Mouse (Mus musculus): ENCODE results near the gene Wdr86. TPM values are rescaled to one million over a fixed set of nuclear protein-coding genes. Genes with fewer than 3 reads are reported as not detected.
A peak's percentile ranks its signal among the peaks of the same experiment; 100 is the strongest.

The Wdr86 gene
- polyA plus RNA-seq, 1 experiment from 2014 or later: 4.0 TPM

GRCm38 (mm10) chr5:24729797-24730487 lies 585 bp downstream of the Wdr86 start:
- ATAC-seq (replicated peaks): no peak
- Histone ChIP-seq H3K9me3 (no peaks in the 10 kb centered on the region), H3K4me3 (peak overlapping the region; percentile 38), H3K27ac (replicated peaks) (no peak overlapping the region), H3K9ac (replicated peaks) (peak overlapping the region; percentile 14), H3K4me1 (peaks cover 15% of the 10 kb centered on the region), H3K4me2 (replicated peaks) (peak overlapping the region; percentile 46), H3K36me3 (no peaks in the 10 kb centered on the region), H3K27me3 (peaks cover 35% of the 10 kb centered on the region)
- WGBS: 1% methylated on average over 49 of the region's 49 CpGs

- no peaks in the 10 kb centered on the region for H3K9me3 ChIP-seq
- H3K36me3 ChIP-seq: no peaks in the 10 kb centered on the region
- peaks cover 35% of the 10 kb centered on the region for H3K27me3 ChIP-seq
- ATAC-seq (replicated peaks): no peak
- no peak overlapping the region for H3K9ac ChIP-seq (replicated peaks)
- no peak overlapping the region for H3K4me2 ChIP-seq (replicated peaks)
- no peak overlapping the region for H3K27ac ChIP-seq (replicated peaks)
- peaks cover 15% of the 10 kb centered on the region for H3K4me1 ChIP-seq
- 66% methylated on average over 12 of the region's 12 CpGs for WGBS
- H3K4me3 ChIP-seq: no peak overlapping the region
Measured at GRCm38 (mm10) chr5:24726901-24727836, 3.4 kb downstream of the Wdr86 start.

GRCm38 (mm10) chr5:24725897-24726296 lies 4.6 kb downstream of the Wdr86 start:
- no peak overlapping the region for H3K27ac ChIP-seq (replicated peaks)
- H3K27me3 ChIP-seq: peaks cover 22% of the 10 kb centered on the region
- no peak overlapping the region for H3K4me3 ChIP-seq
- H3K4me2 ChIP-seq (replicated peaks): no peak overlapping the region
- H3K9me3 ChIP-seq: no peaks in the 10 kb centered on the region
- no peaks in the 10 kb centered on the region for H3K36me3 ChIP-seq
- H3K9ac ChIP-seq (replicated peaks): no peak overlapping the region
- WGBS: 70% methylated on average over 6 of the region's 6 CpGs
- H3K4me1 ChIP-seq: peaks cover 13% of the 10 kb centered on the region
- no peak for ATAC-seq (replicated peaks)

- ATAC-seq (replicated peaks): peak; percentile 53; the same call in 1 of the 2 replicates
- Histone ChIP-seq H3K9me3 (no peaks in the 10 kb centered on the region), H3K4me3 (no peak overlapping the region), H3K4me2 (replicated peaks) (no peak overlapping the region), H3K9ac (replicated peaks) (no peak overlapping the region), H3K36me3 (no peaks in the 10 kb centered on the region), H3K27me3 (peaks cover 11% of the 10 kb centered on the region), H3K4me1 (peaks cover 2% of the 10 kb centered on the region), H3K27ac (replicated peaks) (peak overlapping the region; percentile 30)
- 47% methylated on average over 5 of the region's 5 CpGs for WGBS
Measured at GRCm38 (mm10) chr5:24724805-24725204, 5.7 kb downstream of the Wdr86 start.

GRCm38 (mm10) chr5:24724270-24724634 lies 6.3 kb downstream of the Wdr86 start:
- 75% methylated on average over 5 of the region's 5 CpGs for WGBS
- Histone ChIP-seq H3K27ac (replicated peaks) (peak overlapping the region; percentile 30; the same call in 1 of the 2 replicates), H3K9ac (replicated peaks) (no peak overlapping the region)

GRCm38 (mm10) chr5:24723527-24724269 lies 6.8 kb downstream of the Wdr86 start:
- Histone ChIP-seq H3K4me2 (replicated peaks) (no peak overlapping the region), H3K4me3 (no peak overlapping the region), H3K9me3 (no peaks in the 10 kb centered on the region), H3K27ac (replicated peaks) (no peak overlapping the region), H3K27me3 (0 out of 2 replicates have a peak, but pooled peaks cover 2% of the 10 kb centered on the region), H3K9ac (replicated peaks) (no peak overlapping the region), H3K36me3 (no peaks in the 10 kb centered on the region), H3K4me1 (no peaks in the 10 kb centered on the region)
- no peak for ATAC-seq (replicated peaks)
- 62% methylated on average over 11 of the region's 11 CpGs for WGBS

More at GRCm38 (mm10) chr5:24724270-24724634, 6.3 kb downstream of the Wdr86 start:
- no peak overlapping the region for H3K4me3 ChIP-seq
- H3K9me3 ChIP-seq: no peaks in the 10 kb centered on the region
- no peaks in the 10 kb centered on the region for H3K4me1 ChIP-seq
- no peak overlapping the region for H3K4me2 ChIP-seq (replicated peaks)
- H3K27me3 ChIP-seq: peaks cover 5% of the 10 kb centered on the region
- no peaks in the 10 kb centered on the region for H3K36me3 ChIP-seq
- no peak for ATAC-seq (replicated peaks)

- H3K36me3 ChIP-seq: no peaks in the 10 kb centered on the region
- WGBS: 92% methylated on average over 3 of the region's 3 CpGs
- ATAC-seq (replicated peaks): no peak
- no peaks in the 10 kb centered on the region for H3K4me1 ChIP-seq
- no peak overlapping the region for H3K9ac ChIP-seq (replicated peaks)
- no peak overlapping the region for H3K4me2 ChIP-seq (replicated peaks)
- no peaks in the 10 kb centered on the region for H3K27me3 ChIP-seq
- H3K9me3 ChIP-seq: no peaks in the 10 kb centered on the region
- H3K27ac ChIP-seq (replicated peaks): no peak overlapping the region
- H3K4me3 ChIP-seq: no peak overlapping the region
Measured at GRCm38 (mm10) chr5:24719852-24720251, 10.7 kb downstream of the Wdr86 start.

- no peaks in the 10 kb centered on the region for H3K4me1 ChIP-seq
Measured at GRCm38 (mm10) chr5:24718076-24718475, 12.5 kb downstream of the Wdr86 start.

GRCm38 (mm10) chr5:24713987-24714386 lies 16.5 kb downstream of the Wdr86 start:
- peaks cover 24% of the 10 kb centered on the region for H3K36me3 ChIP-seq
- no peak overlapping the region for H3K4me3 ChIP-seq
- H3K4me1 ChIP-seq: no peaks in the 10 kb centered on the region
- H3K4me2 ChIP-seq (replicated peaks): no peak overlapping the region
- H3K9ac ChIP-seq (replicated peaks): no peak overlapping the region
- ATAC-seq (replicated peaks): no peak
- H3K9me3 ChIP-seq: no peaks in the 10 kb centered on the region
- no peak overlapping the region for H3K27ac ChIP-seq (replicated peaks)
- H3K27me3 ChIP-seq: no peaks in the 10 kb centered on the region
- WGBS: 88% methylated on average over 6 of the region's 6 CpGs

More at GRCm38 (mm10) chr5:24718076-24718475, 12.5 kb downstream of the Wdr86 start:
- no peak overlapping the region for H3K27ac ChIP-seq (replicated peaks)
- H3K4me2 ChIP-seq (replicated peaks): no peak overlapping the region
- no peak for ATAC-seq (replicated peaks)
- H3K9ac ChIP-seq (replicated peaks): no peak overlapping the region
- H3K36me3 ChIP-seq: no peaks in the 10 kb centered on the region
- no peaks in the 10 kb centered on the region for H3K9me3 ChIP-seq
- H3K4me3 ChIP-seq: no peak overlapping the region
- H3K27me3 ChIP-seq: no peaks in the 10 kb centered on the region
- 95% methylated on average over 6 of the region's 6 CpGs for WGBS

GRCm38 (mm10) chr5:24713199-24713598 lies 17.3 kb downstream of the Wdr86 start:
- Histone ChIP-seq H3K9me3 (no peaks in the 10 kb centered on the region), H3K9ac (replicated peaks) (no peak overlapping the region), H3K27ac (replicated peaks) (no peak overlapping the region), H3K4me1 (no peaks in the 10 kb centered on the region), H3K36me3 (peaks cover 30% of the 10 kb centered on the region), H3K4me3 (no peak overlapping the region), H3K4me2 (replicated peaks) (no peak overlapping the region), H3K27me3 (no peaks in the 10 kb centered on the region)
- 80% methylated on average over 2 of the region's 2 CpGs for WGBS
- peak; percentile 56; the same call in 1 of the 2 replicates for ATAC-seq (replicated peaks)

- Histone ChIP-seq H3K4me1 (no peaks in the 10 kb centered on the region), H3K36me3 (peaks cover 46% of the 10 kb centered on the region), H3K9ac (replicated peaks) (no peak overlapping the region), H3K27me3 (no peaks in the 10 kb centered on the region), H3K4me3 (no peak overlapping the region), H3K4me2 (replicated peaks) (no peak overlapping the region), H3K27ac (replicated peaks) (no peak overlapping the region), H3K9me3 (no peaks in the 10 kb centered on the region)
- WGBS: 97% methylated on average over 6 of the region's 6 CpGs
- ATAC-seq (replicated peaks): no peak
Measured at GRCm38 (mm10) chr5:24711615-24712014, 18.9 kb downstream of the Wdr86 start.

- peaks cover 62% of the 10 kb centered on the region for H3K36me3 ChIP-seq
- H3K4me1 ChIP-seq: no peaks in the 10 kb centered on the region
- no peak overlapping the region for H3K4me3 ChIP-seq
- WGBS: 50% methylated on average over 2 of the region's 2 CpGs
- H3K9ac ChIP-seq (replicated peaks): no peak overlapping the region
- H3K9me3 ChIP-seq: no peaks in the 10 kb centered on the region
- no peak overlapping the region for H3K27ac ChIP-seq (replicated peaks)
- no peak overlapping the region for H3K4me2 ChIP-seq (replicated peaks)
- ATAC-seq (replicated peaks): no peak
- H3K27me3 ChIP-seq: no peaks in the 10 kb centered on the region
Measured at GRCm38 (mm10) chr5:24709962-24710361, 20.6 kb downstream of the Wdr86 start.

All from forebrain, embryonic 15.5 days (tissue).